Mouse (Mus musculus) liver, embryonic 14.5 days (tissue): ENCODE measurements around the gene Gpd1. TPM values are rescaled to one million over a fixed set of nuclear protein-coding genes. Genes with fewer than 3 reads are reported as not detected.

Experiments used
- ATAC-seq: fragments of 200-750 bp; cut with Nextera tagmentation; 2 replicates; pipeline ENCODE4 v1.8.0; 2017; ENCODE audit warnings: moderate number of reproducible peaks, mild to moderate bottlenecking, moderate library complexity; ENCODE audit not compliant: insufficient read depth
- DNase-seq, 3 experiments: peaks; one replicate each; pipeline ENCODE4 v3.0.0-alpha.2; 2012 to 2013; ENCODE audit warnings: low read depth in 3 of 3, low spot score in 3 of 3
- H3K27ac ChIP-seq: fragments of 300-500 bp; sonication (generic); 2 replicates; pipeline ENCODE4 v1.5.1; 2014; ENCODE audit warnings: moderate library complexity, mild to moderate bottlenecking, control low read depth, inconsistent platforms
- H3K27me3 ChIP-seq: fragments of 300-500 bp; sonication (generic); 2 replicates; pipeline ENCODE4 v1.6.1; 2014; ENCODE audit warnings: mild to moderate bottlenecking, low read length, moderate library complexity; ENCODE audit not compliant: control insufficient read depth, insufficient read depth
- H3K36me3 ChIP-seq: fragments of 300-500 bp; sonication (generic); replicated peaks from 2 replicates; pipeline ENCODE4 v1.6.1; 2014; ENCODE audit warnings: low read depth; ENCODE audit not compliant: control insufficient read depth, insufficient read depth
- H3K4me1 ChIP-seq, 2 experiments: fragments of 200-500 bp in 1 of 2; fragments of 300-500 bp in 1 of 2; sonication (generic) in 1 of 2; replicated peaks; 2 replicates each; pipeline ENCODE4 v1.6.1; 2012 to 2014; ENCODE audit warnings: antibody characterized with exemption in 1 of 2, inconsistent platforms in 1 of 2, low read length in 1 of 2; ENCODE audit not compliant: control insufficient read depth in 2 of 2, insufficient read depth in 2 of 2
- H3K4me2 ChIP-seq: fragments of 300-500 bp; sonication (generic); 2 replicates; pipeline ENCODE4 v1.6.1; 2014; ENCODE audit warnings: low read depth, mild to moderate bottlenecking, control low read depth, moderate library complexity
- H3K4me3 ChIP-seq, 2 experiments: fragments of 200-500 bp in 1 of 2; fragments of 300-500 bp in 1 of 2; sonication (generic) in 1 of 2; 2 replicates each; pipeline ENCODE4 v1.5.1; 2012 to 2014; ENCODE audit warnings: low read depth in 2 of 2, low read length in 2 of 2, mild to moderate bottlenecking in 2 of 2, control low read depth in 1 of 2, inconsistent platforms in 1 of 2, moderate library complexity in 1 of 2; ENCODE audit not compliant: insufficient read depth in 1 of 2
- H3K9ac ChIP-seq: fragments of 300-500 bp; sonication (generic); replicated peaks from 2 replicates; pipeline ENCODE4 v1.6.1; 2014; ENCODE audit warnings: mild to moderate bottlenecking, control low read depth, moderate library complexity
- H3K9me3 ChIP-seq: fragments of 300-500 bp; sonication (generic); 2 replicates; pipeline ENCODE4 v1.6.1; 2016; ENCODE audit warnings: low read length, mixed read lengths; ENCODE audit not compliant: control insufficient read depth
- CTCF ChIP-seq: IDR thresholded peaks from 2 replicates; pipeline ENCODE4 v1.5.1; 2016; ENCODE audit warnings: antibody characterized with exemption, low read depth, control low read depth
- EP300 ChIP-seq: IDR thresholded peaks from 2 replicates; pipeline ENCODE4 v1.6.1; 2016; ENCODE audit warnings: antibody characterized with exemption, low read depth
- WGBS: fragments of 180-500 bp; shearing (Covaris S2); extraction: QIAGEN DNeasy Blood & Tissue Kit; methylation state at CpG from one replicate; pipeline ENCODE4 v1.1.7; 2014; ENCODE audit not compliant: insufficient replicate concordance; 5-methylcytosine and 5-hydroxymethylcytosine counted together
- polyA plus RNA-seq, 2 experiments: library from polyadenylated mRNA; depleted of rRNA in 1 of 2; stranded (reverse) in 1 of 2; unstranded in 1 of 2; fragments of >200 nt; fragmentation: Nextera tagmentation in 1 of 2; extraction: Ambion mirVana in 1 of 2; gene quantifications; 2 replicates each; pipeline versions ENCODE4 v1.2.1 to v1.2.3; 2012 to 2014

Gene Gpd1
- polyA plus RNA-seq, 2 experiments: 5.2 to 8.1 TPM

- ATAC-seq: no peak
- 11% methylated on average over 4 of the region's 4 CpGs for WGBS
- no peak for DNase-seq
- Histone ChIP-seq H3K36me3 (no peaks in the 10 kb centered on the region), H3K27ac (no peak overlapping the region), H3K4me1 (no peaks in the 10 kb centered on the region), H3K4me3 (no peak overlapping the region), H3K4me2 (no peak overlapping the region), H3K27me3 (no peaks in the 10 kb centered on the region), H3K9ac (no peak overlapping the region), H3K9me3 (no peaks in the 10 kb centered on the region)
- no peak for TF ChIP-seq EP300
- TF ChIP-seq CTCF: no peak
Observed at GRCm38 (mm10) chr15:99690924-99691323, 26.4 kb upstream of the Gpd1 start.

DNA sequence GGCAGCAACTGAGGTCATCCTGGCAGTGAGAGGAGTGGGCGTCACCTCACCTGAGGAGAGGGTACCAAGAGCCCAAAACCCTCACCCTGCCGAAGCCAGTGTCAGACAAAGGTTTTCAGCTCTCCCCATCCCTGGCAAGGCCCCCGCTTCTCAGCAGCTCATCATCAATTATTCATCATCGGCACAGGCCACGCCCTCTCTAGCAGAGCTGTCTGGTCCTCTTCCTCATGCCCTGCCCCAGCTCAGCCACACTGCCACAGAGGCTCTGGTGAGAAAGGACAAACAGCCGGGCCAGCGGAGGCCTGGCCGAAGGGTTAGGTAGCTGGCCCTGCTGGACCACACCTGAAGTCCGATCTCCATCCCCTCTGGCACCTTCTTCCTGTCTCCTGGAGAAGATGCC, 25.3 kb upstream of the Gpd1 start:
- H3K9me3 ChIP-seq: no peaks in the 10 kb centered on the region
- H3K4me2 ChIP-seq: no peak overlapping the region
- DNase-seq: no peak
- no peak overlapping the region for H3K9ac ChIP-seq
- WGBS: 33% methylated on average over 9 of the region's 9 CpGs
- H3K36me3 ChIP-seq: no peaks in the 10 kb centered on the region
- TF ChIP-seq CTCF (no peak), EP300 (no peak)
- no peaks in the 10 kb centered on the region for H3K4me1 ChIP-seq
- H3K4me3 ChIP-seq: no peak overlapping the region
- no peak for ATAC-seq
- H3K27me3 ChIP-seq: no peaks in the 10 kb centered on the region
- H3K27ac ChIP-seq: no peak overlapping the region

DNA sequence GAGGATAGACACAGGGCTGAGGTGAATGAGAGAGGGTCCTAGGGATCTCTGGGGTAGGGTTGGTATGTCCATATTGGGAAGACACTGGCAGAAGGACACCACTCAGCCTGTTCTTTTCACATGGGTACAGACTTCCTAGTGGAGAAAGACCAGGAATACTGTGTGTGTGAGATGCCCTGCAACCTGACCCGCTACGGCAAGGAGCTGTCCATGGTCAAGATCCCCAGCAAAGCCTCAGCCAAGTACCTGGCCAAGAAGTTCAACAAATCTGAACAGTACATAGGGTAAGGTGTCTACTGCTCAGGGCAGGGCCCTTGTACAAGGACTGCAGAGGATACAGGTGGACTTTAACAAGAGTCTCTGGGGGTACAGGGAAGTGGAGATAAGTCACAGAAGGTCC, 20.0 kb upstream of the Gpd1 start:
- Histone ChIP-seq H3K36me3 (no peaks in the 10 kb centered on the region), H3K9ac (no peak overlapping the region), H3K4me2 (no peak overlapping the region), H3K27ac (no peak overlapping the region), H3K4me3 (no peak overlapping the region), H3K27me3 (no peaks in the 10 kb centered on the region), H3K9me3 (no peaks in the 10 kb centered on the region), H3K4me1 (peaks cover 1 to 3% of the 10 kb centered on the region in 2 experiments; a peak in 1 of 4 replicates)
- WGBS: 30% methylated on average over 2 of the region's 2 CpGs
- DNase-seq (no peak), ATAC-seq (no peak)
- no peak for TF ChIP-seq EP300

- ATAC-seq (no peak), DNase-seq (no peak)
- Histone ChIP-seq H3K27ac (no peak overlapping the region), H3K36me3 (no peaks in the 10 kb centered on the region), H3K9ac (no peak overlapping the region), H3K4me2 (no peak overlapping the region), H3K4me1 (peaks cover 3 to 4% of the 10 kb centered on the region in 2 experiments; a peak in 2 of 4 replicates), H3K27me3 (no peaks in the 10 kb centered on the region), H3K9me3 (no peaks in the 10 kb centered on the region), H3K4me3 (no peak overlapping the region)
- 37% methylated on average over 20 of the region's 20 CpGs for WGBS
- TF ChIP-seq CTCF (no peak), EP300 (no peak)
Observed at GRCm38 (mm10) chr15:99698533-99699085, 18.7 kb upstream of the Gpd1 start.

DNA sequence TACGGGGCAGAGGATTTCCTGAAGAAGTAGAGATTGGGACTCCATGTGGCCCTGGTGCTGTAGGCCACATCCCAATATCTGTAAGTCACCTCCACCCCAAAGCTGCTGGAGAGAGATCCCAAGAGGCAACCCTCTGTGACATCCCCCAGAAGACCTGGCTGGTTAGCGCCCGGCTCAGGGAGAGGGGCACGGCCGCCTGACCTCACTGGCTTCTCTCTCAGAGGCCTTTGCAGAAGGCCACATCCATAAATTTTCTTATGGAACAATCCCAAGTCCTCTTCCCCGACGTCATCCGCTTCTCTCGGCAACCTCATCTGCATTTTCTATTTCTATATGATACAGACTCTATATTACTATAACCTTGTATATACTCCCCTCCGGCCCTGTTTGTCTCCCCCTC, 17.6 kb upstream of the Gpd1 start:
- TF ChIP-seq CTCF (no peak), EP300 (no peak)
- 70% methylated on average over 10 of the region's 10 CpGs for WGBS
- no peaks in the 10 kb centered on the region for H3K27me3 ChIP-seq
- peaks cover 3 to 4% of the 10 kb centered on the region in 2 experiments; a peak in 2 of 4 replicates for H3K4me1 ChIP-seq
- H3K36me3 ChIP-seq: no peaks in the 10 kb centered on the region
- no peak for ATAC-seq
- no peak overlapping the region for H3K9ac ChIP-seq
- no peak overlapping the region for H3K27ac ChIP-seq
- H3K4me3 ChIP-seq: no peak overlapping the region
- no peaks in the 10 kb centered on the region for H3K9me3 ChIP-seq
- H3K4me2 ChIP-seq: no peak overlapping the region
- no peak for DNase-seq
